Mouse (Mus musculus): ENCODE data around the gene Mrpl58.
"Not testable (repeated sequence)": the region's sequence is repeated elsewhere in the genome, so short reads cannot be mapped to it uniquely, and the experiment has no call there.

Gene Mrpl58

DNA sequence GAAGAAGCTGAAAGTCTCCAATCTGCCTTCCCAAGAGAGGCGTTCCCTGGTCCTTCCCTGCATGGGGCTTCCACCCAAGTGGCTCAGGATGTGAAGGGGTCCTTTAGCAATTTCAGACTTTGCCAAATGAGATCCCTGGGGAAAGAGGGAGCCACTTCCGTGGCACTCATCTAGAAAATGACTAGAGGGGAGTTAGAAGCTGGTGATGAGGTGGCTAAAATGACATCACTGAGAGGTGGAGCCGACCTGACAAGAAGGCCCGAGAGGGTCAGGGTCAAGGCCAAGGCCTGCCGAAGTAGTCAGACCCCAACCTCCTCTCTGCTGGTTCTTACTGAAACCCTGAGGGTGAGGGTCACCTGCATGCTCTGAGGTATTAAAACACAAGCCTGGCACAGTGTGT is 20.7 kb upstream of the Mrpl58 start:
- no peak for DNase-seq (ENCODE audit: extremely low spot score)

DNA sequence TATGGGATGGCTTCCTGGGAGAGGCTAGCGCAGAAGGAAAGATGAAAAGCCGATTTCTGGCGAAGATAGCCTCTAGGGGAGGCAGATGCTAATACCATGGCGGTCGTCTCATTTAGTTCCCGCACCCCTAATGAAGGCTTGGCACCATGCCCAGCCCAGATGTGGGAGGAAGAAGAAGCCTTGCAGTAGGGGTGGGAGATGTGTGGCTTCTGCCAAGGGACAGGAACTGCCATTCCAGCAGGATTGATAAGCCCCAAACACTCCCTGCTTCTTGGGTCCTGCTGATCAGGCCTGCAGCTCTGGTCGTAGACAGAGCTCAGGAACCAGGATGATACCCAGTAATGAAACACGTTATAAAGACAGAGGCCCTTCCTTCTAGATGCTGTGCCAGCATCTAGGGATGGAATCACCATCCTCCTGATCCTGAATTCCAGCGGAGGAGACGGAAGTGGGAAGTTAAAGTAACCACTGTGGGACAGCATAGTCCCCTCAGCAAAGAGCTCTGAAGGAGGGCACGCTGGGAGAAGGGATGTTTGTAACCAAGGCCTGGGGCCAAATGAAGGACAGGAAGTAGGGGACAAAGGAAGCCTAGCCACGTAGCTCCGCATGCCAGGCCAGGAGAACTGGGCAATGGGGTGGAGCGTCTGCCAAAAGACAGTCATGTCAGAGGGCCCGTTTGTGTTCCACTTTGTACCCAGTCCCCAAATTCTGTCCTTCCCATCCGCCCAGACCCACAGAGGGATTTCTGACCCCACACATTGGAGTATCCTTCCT is 19.7 kb upstream of the Mrpl58 start:
- no peak for DNase-seq (ENCODE audit: extremely low spot score)

DNA sequence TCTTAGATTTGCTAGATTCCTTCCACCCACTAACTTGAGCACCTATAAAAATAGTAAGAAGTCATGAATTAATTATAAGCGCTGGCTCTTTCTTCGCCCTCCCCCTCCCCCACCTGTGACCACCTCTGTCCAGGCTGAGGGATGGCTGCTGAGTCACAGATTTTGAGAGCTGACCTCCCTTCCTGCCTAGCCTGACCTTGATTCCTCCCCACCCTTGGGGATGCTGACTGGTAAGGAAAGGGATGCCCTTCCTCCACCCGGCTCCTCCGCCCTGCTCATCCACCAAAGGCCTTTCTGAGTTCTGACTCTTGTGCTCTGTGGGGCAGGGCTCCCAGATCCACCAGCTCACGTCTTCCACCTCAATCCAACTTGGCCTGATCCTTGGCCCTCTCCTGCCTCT is 19.0 kb upstream of the Mrpl58 start:
- DNase-seq (ENCODE audit: extremely low spot score): no peak

DNA sequence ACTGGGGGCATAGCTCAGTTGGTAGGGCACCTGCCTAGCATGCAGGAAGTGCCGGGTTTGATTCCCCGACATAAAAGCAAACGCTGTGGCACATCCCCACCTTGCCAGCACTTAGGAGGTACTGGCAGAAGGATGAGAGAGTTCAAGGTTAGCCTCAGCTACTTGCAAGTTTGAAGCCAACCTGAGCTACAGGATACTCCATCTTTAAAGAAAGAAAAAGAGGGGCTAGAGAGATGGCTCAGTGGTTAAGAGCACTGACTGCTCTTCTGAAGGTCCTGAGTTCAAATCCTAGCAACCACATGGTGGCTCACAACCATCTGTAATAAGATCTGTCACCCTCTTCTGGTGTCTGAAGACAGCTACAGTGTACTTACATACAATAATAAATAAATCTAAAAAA is 16.7 kb upstream of the Mrpl58 start:
- DNase-seq (ENCODE audit: extremely low spot score): not testable (repeated sequence)

DNA sequence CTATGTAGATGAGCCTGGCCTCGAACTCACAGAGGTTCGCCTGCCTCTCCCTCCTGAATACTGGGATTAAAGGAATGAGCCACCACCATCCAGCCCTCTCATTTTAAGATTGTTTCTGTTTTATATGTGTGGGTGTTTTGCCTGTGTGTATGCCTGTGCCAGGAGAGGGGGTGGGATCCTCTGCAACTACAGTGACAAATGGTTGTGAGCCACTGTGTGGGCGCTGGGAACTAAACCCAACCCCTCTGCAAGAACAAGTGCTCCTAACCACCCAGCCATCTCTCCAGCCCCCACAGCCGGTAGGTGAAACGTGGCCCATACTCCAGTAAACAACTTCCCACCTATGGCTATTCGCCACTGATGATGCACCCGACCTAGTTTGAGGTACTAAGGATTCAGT is 12.2 kb upstream of the Mrpl58 start:
- DNase-seq (ENCODE audit: extremely low spot score): no peak

DNA sequence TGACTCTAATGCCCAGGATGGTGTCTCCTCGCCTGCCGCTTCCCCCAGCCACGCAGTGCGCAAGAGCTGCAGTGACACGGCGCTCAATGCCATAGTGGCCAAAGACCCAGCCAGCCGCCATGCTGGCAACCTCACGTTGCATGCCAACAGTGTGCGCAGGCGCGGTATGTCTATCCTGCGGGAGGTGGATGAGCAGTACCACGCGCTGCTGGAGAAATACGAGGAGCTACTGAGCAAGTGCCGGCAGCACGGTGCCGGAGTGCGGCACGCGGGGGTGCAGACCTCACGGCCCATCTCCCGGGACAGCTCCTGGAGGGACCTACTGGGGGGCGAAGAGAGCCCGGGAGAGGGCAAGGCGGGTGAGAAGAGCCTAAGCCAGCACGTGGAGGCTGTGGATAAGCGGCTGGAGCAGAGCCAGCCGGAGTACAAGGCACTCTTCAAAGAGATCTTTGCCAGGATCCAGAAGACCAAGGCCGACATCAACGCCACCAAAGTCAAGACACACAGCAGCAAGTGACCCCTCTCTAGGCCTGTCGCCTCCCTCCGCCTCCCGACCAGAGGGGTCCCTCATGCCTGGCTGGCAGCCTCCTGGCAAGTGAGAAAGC is 9.7 kb upstream of the Mrpl58 start:
- DNase-seq (ENCODE audit: extremely low spot score): no peak

DNA sequence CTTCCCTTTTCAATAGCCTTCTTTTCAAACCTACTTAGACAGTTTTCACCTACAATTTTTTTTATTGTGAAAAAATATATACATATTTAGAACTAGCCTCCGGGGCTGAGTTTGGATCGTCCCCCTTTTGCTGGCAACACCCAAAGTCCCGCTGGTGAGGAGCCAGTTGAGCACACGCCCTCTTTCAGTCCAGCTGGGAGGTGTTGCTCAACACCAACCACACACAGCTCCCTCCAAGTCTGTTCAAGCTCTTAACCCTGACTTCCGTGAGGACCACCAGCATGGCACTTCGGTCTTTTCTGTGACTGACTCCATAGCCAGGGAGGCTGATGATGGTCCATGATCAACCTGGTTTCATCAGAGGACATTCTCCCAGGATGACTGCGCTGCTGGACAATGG is 5.5 kb upstream of the Mrpl58 start:
- no peak for DNase-seq (ENCODE audit: extremely low spot score)

DNA sequence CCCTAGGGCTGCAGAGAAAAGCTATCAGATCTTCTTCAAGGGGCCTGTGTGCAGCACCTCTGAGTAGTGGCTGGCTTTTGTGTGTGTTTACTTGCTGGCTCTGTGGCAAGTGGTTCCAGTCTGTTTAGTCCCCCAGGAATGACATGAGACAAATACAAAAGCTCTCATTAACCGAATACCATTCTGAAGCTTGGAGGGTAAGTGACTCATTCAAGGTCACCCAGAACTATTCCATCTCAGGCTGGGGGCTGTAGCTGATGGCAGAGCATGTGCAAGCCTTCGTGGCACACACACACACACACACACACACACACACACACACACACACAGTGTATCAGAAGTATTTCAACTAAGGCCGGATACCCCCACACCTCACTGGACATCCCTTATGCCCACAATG is 3.4 kb upstream of the Mrpl58 start:
- no peak for DNase-seq (ENCODE audit: extremely low spot score)

DNA sequence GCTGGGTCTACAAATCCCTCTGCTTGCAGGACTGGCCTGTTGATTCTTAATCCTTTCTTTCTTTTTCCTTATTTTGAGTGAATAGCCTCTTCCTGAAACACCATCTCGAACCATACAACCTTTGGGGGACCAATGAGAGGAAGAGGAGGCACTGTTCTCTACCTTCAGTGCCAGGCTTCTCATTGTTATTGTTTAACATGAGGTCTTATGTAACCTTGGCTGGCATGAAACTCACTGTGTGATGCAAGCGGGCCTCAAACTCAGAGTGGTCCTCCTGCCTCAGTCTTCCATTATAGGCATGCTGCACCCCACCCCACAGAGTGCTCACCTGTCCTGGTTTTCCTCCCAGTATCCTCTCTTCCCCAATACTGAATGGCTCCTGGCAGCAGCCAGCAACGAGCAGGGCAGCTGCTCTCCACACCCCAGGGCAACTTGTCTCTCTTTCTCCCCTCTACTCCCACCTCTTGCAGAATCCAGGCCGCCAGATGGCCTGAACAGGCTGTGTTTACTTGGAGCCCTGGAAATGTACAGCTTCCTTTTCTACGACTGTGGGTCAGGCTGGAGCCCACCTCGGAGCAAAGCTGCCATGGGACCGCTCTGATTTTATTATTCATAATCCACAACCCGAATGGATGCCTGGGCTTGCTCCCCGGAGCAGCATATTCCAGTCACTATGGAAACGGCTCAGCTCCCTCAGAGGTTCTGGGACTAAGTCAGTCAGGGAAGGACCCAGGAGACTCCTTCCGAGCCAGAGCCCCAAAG is 2.7 kb upstream of the Mrpl58 start:
- no peak for DNase-seq (ENCODE audit: extremely low spot score)

DNA sequence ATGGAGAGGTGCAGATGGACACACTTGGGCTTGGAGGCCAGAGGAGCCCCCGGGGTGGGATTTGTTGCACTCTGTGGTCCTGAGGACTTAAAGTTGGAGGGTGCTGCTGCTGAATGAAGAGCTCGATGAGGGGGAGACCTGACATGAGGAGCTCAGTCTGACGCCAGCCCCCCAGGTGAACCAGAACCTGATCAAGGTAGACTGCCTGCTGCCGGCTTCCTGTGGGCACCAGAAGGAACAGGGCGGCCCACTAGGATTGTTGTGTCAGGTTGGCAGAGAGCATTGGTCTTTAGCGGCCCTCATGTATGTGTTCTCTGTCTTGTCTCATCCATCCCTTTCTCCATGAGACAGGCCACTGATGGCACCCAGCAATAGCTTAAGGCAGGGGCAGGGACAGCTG is 2.2 kb downstream of the Mrpl58 start:
- DNase-seq (ENCODE audit: extremely low spot score): no peak

DNA sequence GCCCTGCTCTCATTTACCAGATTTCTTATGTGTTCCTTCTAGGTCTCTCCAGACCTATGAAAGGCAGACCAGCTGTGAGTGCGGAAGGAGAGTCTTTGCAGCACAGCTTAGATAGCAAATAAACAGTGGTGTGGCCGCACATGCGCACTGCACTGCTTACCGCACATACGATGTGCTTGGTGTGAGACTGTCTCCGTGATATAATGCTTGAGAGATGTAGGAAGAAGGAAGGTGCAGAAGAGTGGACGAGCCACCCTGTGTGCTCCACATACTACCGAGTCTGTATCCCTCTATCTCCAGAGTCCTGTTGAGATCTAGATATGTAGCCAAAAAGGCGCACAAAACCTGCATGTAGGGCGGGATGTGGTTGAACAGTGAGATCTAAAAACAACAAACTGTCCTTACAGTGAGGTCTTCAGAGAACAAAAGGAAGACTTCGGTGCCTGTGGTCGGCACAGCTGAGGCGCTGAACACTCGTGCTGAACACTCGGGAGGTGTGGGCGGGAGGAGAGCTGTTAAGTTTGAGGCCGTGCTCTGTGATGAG is 3.4 kb downstream of the Mrpl58 start:
- no peak for DNase-seq (ENCODE audit: extremely low spot score)

DNA sequence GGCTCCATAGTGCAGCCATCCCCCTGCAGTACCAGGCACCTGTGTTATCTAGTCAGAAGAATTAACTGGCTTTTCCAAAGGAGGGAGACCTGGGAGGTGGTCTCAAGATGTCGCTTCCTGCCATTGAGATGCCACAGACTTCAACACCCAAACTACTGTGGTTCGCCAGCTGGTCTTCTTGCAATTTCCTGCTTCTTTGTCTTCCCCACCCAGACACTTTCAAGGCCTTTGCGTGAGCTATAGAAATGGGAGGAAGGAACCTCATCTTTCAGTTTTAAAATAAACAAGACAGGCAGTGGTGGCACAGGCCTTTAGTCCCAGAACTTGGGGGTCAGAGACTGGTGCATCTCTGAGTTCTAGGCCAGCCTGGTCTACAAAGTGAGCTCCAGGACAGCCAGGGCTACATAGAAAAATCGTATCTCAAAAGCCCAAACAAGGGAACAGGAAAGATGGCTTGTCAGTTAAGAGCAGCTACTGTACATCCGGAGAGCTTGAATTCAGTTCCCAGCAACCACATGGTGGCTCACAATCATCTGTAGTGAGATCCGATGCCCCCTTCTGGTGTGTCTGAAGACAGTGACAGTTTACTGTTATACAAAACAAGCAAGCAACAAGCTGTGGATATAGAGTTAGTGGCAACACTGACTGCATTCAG is 4.8 kb downstream of the Mrpl58 start:
- no peak for DNase-seq (ENCODE audit: extremely low spot score)

DNA sequence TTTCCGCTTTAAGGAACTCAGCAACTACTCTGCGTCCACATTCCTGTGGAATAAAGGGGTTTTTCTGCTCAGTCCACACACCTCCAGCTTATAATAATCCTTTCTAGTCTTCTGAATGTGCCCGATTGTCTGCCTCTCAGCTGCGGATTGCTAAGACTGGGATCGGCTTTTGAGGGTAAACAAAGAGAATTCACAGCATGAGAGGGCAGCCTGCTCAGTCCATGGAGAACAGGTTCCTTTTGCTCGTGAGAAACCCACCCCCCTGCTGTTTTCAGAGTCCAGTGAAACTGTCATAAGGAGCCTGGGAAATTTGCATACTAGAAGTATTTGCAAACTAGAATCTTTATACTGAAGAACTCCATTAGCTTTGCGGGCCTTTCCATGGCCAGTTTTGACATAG is 6.0 kb downstream of the Mrpl58 start:
- no peak for DNase-seq (ENCODE audit: extremely low spot score)

DNA sequence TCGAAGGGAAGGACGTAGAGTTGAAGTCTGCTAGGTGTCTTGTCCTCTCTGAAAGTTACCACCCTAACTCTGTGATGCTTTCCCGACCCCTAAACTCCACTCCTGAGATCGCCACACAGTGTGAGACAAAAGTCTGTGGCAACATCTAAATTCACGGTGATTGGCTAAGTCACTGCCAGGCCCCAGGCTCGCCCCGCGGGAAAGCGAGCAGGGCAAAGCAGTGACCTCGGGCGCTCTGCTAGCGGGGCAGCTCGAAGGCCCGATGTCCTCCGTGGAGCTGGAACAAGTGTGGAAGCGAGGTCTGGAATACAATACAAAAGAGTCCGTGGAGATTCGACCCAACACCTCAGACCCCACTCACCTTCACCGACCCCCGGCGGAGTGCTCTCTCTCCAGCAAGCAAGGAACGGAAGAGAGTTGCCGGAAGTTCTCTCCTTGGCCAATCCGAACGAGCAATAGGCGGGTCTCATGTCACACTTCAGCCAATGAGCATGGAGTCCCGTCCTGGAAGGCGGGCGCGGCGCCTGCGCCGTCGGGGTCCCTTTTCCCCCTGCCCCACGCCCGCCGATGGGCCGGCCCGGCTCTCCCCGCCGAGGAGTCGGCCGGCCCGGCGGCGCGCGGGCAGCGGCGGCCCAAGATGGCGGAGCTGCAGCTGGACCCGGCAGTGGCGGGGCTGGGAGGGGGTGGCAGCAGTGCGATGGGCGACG is 16.1 kb downstream of the Mrpl58 start, which contains the start of the genes Atp5h and Kctd2:
Atp5h (minus strand) TSS at position 432 of the 707 bp plus-strand sequence.
Kctd2 (plus strand) TSS at position 598 of the 707 bp plus-strand sequence.
- peak; percentile 94 for DNase-seq (ENCODE audit: extremely low spot score)

DNA sequence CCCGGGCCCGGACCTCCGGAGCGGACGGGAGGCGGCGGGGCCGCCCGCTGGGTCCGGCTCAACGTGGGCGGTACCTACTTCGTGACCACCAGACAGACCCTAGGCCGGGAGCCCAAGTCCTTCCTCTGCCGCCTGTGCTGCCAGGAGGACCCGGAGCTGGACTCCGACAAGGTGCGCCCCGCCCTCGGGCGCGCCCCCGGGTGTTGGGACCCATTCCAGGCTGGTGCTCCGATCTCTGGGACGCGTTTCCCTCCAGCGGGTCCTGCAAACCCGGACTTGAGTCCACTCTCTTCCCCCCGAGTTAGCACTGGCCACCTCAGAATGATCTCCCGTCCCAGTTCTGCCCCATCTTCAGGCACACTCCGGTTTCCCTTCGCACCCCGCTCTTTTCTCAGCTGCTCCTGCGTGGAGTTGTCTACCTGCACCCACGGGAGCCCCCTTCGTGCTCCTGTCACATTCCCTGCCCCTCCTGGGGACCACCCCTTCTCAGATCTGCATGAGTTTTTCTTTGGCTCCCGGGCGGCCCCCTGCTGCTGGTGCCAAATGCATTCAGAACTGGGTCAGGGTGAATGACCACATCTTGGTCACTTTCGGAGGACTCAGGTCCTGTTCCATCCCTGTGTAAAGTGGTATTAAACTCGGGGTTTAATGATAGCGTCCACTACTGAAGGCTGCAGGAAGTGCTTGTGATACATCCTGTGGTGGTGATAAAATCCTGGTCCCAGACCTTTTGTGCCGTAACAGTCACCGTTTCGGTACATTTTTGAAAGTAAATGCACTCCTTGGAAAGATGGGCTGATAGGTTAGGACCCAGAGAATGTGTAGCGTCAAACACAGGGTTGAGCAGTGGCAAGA is 17.0 kb downstream of the Mrpl58 start:
- DNase-seq (ENCODE audit: extremely low spot score): peak; percentile 68

DNA sequence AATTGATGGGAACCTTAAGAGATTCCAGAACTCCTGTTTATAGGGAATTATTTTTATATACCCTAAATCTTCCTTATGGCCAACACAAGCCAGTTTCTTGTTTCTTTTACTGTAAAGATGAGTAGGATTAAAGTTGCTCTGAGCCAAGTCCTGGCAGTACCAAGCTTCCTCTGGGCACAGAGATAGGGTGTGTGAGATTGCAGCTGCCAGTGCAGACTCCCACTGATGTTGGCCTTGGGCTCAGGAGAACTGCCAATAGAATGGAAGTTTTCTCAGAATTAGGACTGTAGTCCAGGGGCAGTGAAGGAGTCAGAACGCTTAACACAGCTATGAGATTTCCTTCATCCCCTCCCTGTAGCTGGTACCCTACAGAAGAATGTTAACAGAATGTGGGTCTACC is 17.8 kb downstream of the Mrpl58 start:
- DNase-seq (ENCODE audit: extremely low spot score): no peak

DNA sequence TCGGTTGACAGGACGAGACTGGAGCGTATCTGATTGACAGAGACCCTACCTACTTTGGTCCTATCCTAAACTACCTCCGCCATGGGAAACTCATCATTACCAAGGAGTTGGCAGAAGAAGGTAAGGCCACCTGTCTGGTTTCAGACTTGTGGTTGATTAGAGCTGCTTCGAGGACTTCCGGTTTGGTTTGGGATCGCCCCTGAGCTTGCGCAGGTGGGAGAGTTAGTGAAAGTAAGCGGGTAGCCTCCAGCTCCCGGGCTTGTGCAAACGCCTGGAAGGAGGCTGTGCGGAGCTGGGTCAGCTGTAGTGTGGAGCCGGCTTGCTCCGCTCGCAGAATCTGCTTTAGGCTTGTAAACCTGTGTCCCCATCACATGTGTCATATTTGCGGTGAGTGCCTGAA is 18.4 kb downstream of the Mrpl58 start:
- no peak for DNase-seq (ENCODE audit: extremely low spot score)

DNA sequence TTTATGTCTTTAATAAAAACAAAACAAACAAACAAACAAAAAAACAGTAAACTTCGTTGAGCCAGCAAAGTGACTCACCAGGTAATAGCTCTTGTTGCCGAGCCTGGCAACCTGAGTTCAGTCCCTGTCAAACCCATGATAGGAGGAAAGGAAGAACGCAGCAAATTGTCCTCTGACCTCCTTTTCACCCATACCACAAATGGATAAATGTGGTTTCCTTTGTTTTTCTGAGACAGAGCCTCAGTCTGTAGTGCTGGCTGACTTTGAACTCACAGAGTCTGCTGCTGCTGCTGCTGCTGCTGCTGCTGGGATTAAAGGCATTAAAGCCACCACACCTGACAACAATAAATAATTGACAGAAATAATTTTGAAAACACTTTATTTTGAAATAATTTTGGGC is 19.5 kb downstream of the Mrpl58 start:
- no peak for DNase-seq (ENCODE audit: extremely low spot score)

DNA sequence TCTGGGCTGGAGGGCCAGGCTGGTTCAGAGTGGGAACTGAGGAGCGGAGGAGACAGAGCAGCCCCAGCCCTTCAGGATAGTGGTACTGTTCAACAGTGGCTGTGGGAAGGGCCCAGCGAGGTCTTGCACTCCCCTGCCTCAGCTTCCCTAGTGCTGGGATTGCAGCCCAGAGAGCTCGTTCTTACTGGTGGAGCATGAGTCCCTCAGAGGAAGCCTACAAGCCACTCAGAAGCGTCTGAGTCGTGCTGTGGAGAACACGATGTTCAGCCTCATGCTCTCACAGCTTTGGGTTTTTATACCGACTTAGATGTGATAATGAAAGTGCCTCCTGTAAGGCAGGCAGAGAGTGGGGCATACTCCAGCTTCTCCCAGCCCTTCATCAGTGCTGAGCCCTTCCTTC is 21.1 kb downstream of the Mrpl58 start:
- no peak for DNase-seq (ENCODE audit: extremely low spot score)

DNA sequence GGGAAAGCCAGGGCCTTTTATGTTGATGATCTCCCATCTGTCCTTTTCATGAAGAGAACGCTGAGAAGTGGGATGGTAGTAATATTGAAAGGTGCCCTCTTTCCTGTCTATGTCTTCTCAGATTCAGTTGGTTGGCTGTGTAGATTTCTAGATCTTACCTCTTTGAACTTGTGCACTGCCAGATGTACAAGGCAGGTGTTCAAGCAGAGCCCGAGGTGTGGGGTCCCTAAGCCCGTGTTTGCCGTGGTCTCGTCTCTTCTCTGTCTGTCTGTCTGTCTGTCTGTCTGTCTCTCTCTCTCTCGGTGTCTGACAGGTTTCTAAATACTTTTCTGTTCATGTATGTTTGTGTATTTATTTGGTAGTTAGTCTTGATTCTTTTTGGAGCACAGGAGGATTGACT is 22.1 kb downstream of the Mrpl58 start:
- no peak for DNase-seq (ENCODE audit: extremely low spot score)

Data from embryo, embryonic 9.5 days (tissue).